Mouse (Mus musculus) sigmoid colon, adult 10 weeks (tissue): ENCODE results near the gene Ankrd11. TPM values are rescaled to one million over a fixed set of nuclear protein-coding genes. Genes with fewer than 3 reads are reported as not detected.

ENCODE experiments used
- polyA plus RNA-seq: library from polyadenylated mRNA; stranded (reverse); fragments of 350-450 nt; fragmentation: Illumina TruSeq; extraction: RNeasy Lipid Tissue Mini Kit (QIAGEN cat#74804); gene quantifications from one replicate; pipeline ENCODE4 v1.2.3, GENCODE M21; 2014; ENCODE audit warnings: low read depth, low replicate concordance

Gene Ankrd11
- 66.1 TPM for polyA plus RNA-seq

GRCm38 (mm10) chr8:123042158-123042973 lies at the start of gene Ankrd11:
Ankrd11 (minus strand) TSS chr8:123042277.

GRCm38 (mm10) chr8:123062721-123063120 lies 20.6 kb upstream of the Ankrd11 start, which contains the start of gene Spg7:
Spg7 (plus strand) TSS chr8:123062942.

GRCm38 (mm10) chr8:122847829-122848561 lies 194.1 kb downstream of the Ankrd11 start, which contains the start of gene Cdh15:
Cdh15 (plus strand) TSS chr8:122847966.

Other genes with a start within 250 kb of the Ankrd11 start
- not detected for gene Cdh15, start 194.3 kb downstream of the Ankrd11 start, polyA plus RNA-seq
- gene Spg7, start 20.7 kb upstream of the Ankrd11 start, polyA plus RNA-seq, result 26.4 TPM
- 60.1 TPM for gene Rpl13, start 60.1 kb upstream of the Ankrd11 start, polyA plus RNA-seq
- gene Cpne7, start 75.1 kb upstream of the Ankrd11 start, polyA plus RNA-seq, result not detected
- not detected for gene Sult5a1, start 116.0 kb upstream of the Ankrd11 start, polyA plus RNA-seq
- 33.6 TPM for gene Dpep1, start 144.0 kb upstream of the Ankrd11 start, polyA plus RNA-seq
- gene Chmp1a, start 170.5 kb upstream of the Ankrd11 start, polyA plus RNA-seq, result 16.8 TPM
- 0.60 TPM for gene Spata33, start 170.6 kb upstream of the Ankrd11 start, polyA plus RNA-seq
- gene Cdk10, start 182.6 kb upstream of the Ankrd11 start, polyA plus RNA-seq, result 5.6 TPM
- not detected for gene Spata2l, start 194.0 kb upstream of the Ankrd11 start, polyA plus RNA-seq
- 2.1 TPM for gene Zfp276, start 211.9 kb upstream of the Ankrd11 start, polyA plus RNA-seq
- gene Vps9d1, start 212.1 kb upstream of the Ankrd11 start, polyA plus RNA-seq, result 1.4 TPM